Mouse (Mus musculus): ENCODE data around the gene Rhbdf1. TPM values are rescaled to one million over a fixed set of nuclear protein-coding genes. Genes with fewer than 3 reads are reported as not detected.

The Rhbdf1 gene
- total and polyA plus RNA-seq, 3 experiments, result 2.9 to 14.3 TPM; not detected in 1

- TF ChIP-seq RAD21 (IDR thresholded peaks at IDR 0.05; ENCODE audit: low read depth, low read length) (no peak), TBP (IDR thresholded peaks at IDR 0.05; ENCODE audit: low read depth, low read length) (no peak), BHLHE40 (IDR thresholded peaks at IDR 0.05; ENCODE audit: borderline replicate concordance, low read depth, low read length) (no peak), MYC (IDR thresholded peaks at IDR 0.05; ENCODE audit: low read depth, low read length) (no peak), MAFK (IDR thresholded peaks at IDR 0.05; ENCODE audit: borderline replicate concordance, low read depth, low read length) (no peak), RCOR1 (IDR thresholded peaks at IDR 0.05; ENCODE audit: low read depth, low read length) (no peak), USF1 (IDR thresholded peaks at IDR 0.05; ENCODE audit: low read depth, low read length) (no peak), ELF1 (IDR thresholded peaks at IDR 0.05; ENCODE audit: low read depth, low read length) (no peak), CTCF (IDR thresholded peaks at IDR 0.05 in 2 of 3, conservative IDR thresholded peaks at IDR 0.05 in 1 of 3; ENCODE audit: control insufficient read depth in 1 of 3, insufficient read depth in 1 of 3, low read depth in 2 of 3, low read length in 3 of 3, poor library complexity in 1 of 3, severe bottlenecking in 1 of 3) (no peak), POLR2A (IDR thresholded peaks at IDR 0.05; ENCODE audit: control insufficient read depth in 1 of 2, insufficient read depth in 1 of 2, low read depth in 1 of 2, low read length in 2 of 2, poor library complexity in 1 of 2) (no peak), NELFE (IDR thresholded peaks at IDR 0.05; ENCODE audit: low read depth, low read length) (no peak), GATA1 (IDR thresholded peaks at IDR 0.05; ENCODE audit: low read depth, low read length) (no peak), ZKSCAN1 (IDR thresholded peaks at IDR 0.05; ENCODE audit: low read depth, low read length) (no peak), EP300 (IDR thresholded peaks at IDR 0.05; ENCODE audit: low read depth in 1 of 2, low read length in 2 of 2) (no peak), MEF2A (IDR thresholded peaks at IDR 0.05; ENCODE audit: extremely low read depth, insufficient replicate concordance, low read depth, low read length, poor library complexity, severe bottlenecking) (no peak), CHD2 (IDR thresholded peaks at IDR 0.05; ENCODE audit: low read length) (no peak), POLR2AphosphoS2 (IDR thresholded peaks at IDR 0.05; ENCODE audit: low read length) (no peak), POLR2AphosphoS5 (IDR thresholded peaks at IDR 0.05; ENCODE audit: borderline replicate concordance, low read depth, low read length) (no peak), SMC3 (IDR thresholded peaks at IDR 0.05; ENCODE audit: low read depth, low read length) (no peak), MYB (IDR thresholded peaks at IDR 0.05; ENCODE audit: low read depth, low read length) (no peak)
- Histone ChIP-seq H3K36me3 (ENCODE audit: control insufficient read depth in 1 of 2, insufficient read depth in 2 of 2, low read length in 2 of 2) (peaks cover 0 to 22% of the 10 kb centered on the region in 2 experiments; a peak in 3 of 4 replicates), H3K9ac (ENCODE audit: control insufficient read depth, low read depth, low read length, poor library complexity, severe bottlenecking) (no peak overlapping the region), H3K4me1 (ENCODE audit: control insufficient read depth in 1 of 2, insufficient read depth in 2 of 2, low read length in 2 of 2) (peaks cover 14 to 39% of the 10 kb centered on the region in 2 experiments), H3K27ac (ENCODE audit: control insufficient read depth, low read depth, low read length) (no peak overlapping the region), H3K9me3 (replicated peaks; ENCODE audit: insufficient read depth, low read length) (no peaks in the 10 kb centered on the region), H3K4me3 (ENCODE audit: control insufficient read depth in 1 of 2, insufficient read depth in 1 of 2, low read depth in 2 of 2, low read length in 2 of 2) (no peak overlapping the region), H3K79me2 (ENCODE audit: control insufficient read depth, insufficient read depth, low read length, poor library complexity) (peaks cover 9% of the 10 kb centered on the region), H3K27me3 (ENCODE audit: control insufficient read depth in 1 of 2, insufficient read depth in 2 of 2, low read length in 2 of 2) (peaks cover 0 to 1% of the 10 kb centered on the region in 2 experiments; a peak in 1 of 4 replicates)
- DNase-seq (ENCODE audit: low read depth, low spot score), result no peak
Observed at GRCm38 (mm10) chr11:32228292-32228845, 6.3 kb upstream of the Rhbdf1 start.

- Histone ChIP-seq H3K4me1 (ENCODE audit: control insufficient read depth in 1 of 2, insufficient read depth in 2 of 2, low read length in 2 of 2) (peaks cover 14 to 39% of the 10 kb centered on the region in 2 experiments), H3K79me2 (ENCODE audit: control insufficient read depth, insufficient read depth, low read length, poor library complexity) (peaks cover 9% of the 10 kb centered on the region), H3K27me3 (ENCODE audit: control insufficient read depth in 1 of 2, insufficient read depth in 2 of 2, low read length in 2 of 2) (peaks cover 1 to 3% of the 10 kb centered on the region in 2 experiments; a peak in 2 of 4 replicates), H3K9ac (ENCODE audit: control insufficient read depth, low read depth, low read length, poor library complexity, severe bottlenecking) (no peak overlapping the region), H3K27ac (ENCODE audit: control insufficient read depth, low read depth, low read length) (no peak overlapping the region), H3K4me3 (ENCODE audit: control insufficient read depth in 1 of 2, insufficient read depth in 1 of 2, low read depth in 2 of 2, low read length in 2 of 2) (no peak overlapping the region), H3K36me3 (ENCODE audit: control insufficient read depth in 1 of 2, insufficient read depth in 2 of 2, low read length in 2 of 2) (peaks cover 0 to 22% of the 10 kb centered on the region in 2 experiments; a peak in 2 of 4 replicates), H3K9me3 (replicated peaks; ENCODE audit: insufficient read depth, low read length) (no peaks in the 10 kb centered on the region)
- DNase-seq (ENCODE audit: low read depth, low spot score), result no peak
- TF ChIP-seq ZKSCAN1 (IDR thresholded peaks at IDR 0.05; ENCODE audit: low read depth, low read length), result no peak
- TF ChIP-seq MYC (IDR thresholded peaks at IDR 0.05; ENCODE audit: low read depth, low read length), result no peak
- TF ChIP-seq POLR2AphosphoS2 (IDR thresholded peaks at IDR 0.05; ENCODE audit: low read length), result no peak
- no peak for TF ChIP-seq MAX (IDR thresholded peaks at IDR 0.05; ENCODE audit: low read length)
- no peak for TF ChIP-seq MEF2A (IDR thresholded peaks at IDR 0.05; ENCODE audit: extremely low read depth, insufficient replicate concordance, low read depth, low read length, poor library complexity, severe bottlenecking)
- no peak for TF ChIP-seq MXI1 (IDR thresholded peaks at IDR 0.05; ENCODE audit: low read depth, low read length)
- TF ChIP-seq RCOR1 (IDR thresholded peaks at IDR 0.05; ENCODE audit: low read depth, low read length), result no peak
- no peak for TF ChIP-seq MYB (IDR thresholded peaks at IDR 0.05; ENCODE audit: low read depth, low read length)
- TF ChIP-seq TCF12 (IDR thresholded peaks at IDR 0.05; ENCODE audit: low read depth, low read length), result no peak
- no peak for TF ChIP-seq BHLHE40 (IDR thresholded peaks at IDR 0.05; ENCODE audit: borderline replicate concordance, low read depth, low read length)
- TF ChIP-seq USF2 (IDR thresholded peaks at IDR 0.05; ENCODE audit: borderline replicate concordance in 1 of 2, insufficient read depth in 1 of 2, low read depth in 1 of 2, low read length in 2 of 2), result no peak
- TF ChIP-seq GABPA (IDR thresholded peaks at IDR 0.05; ENCODE audit: low read depth, low read length), result no peak
- no peak for TF ChIP-seq MAZ (IDR thresholded peaks at IDR 0.05; ENCODE audit: low read depth, low read length)
- TF ChIP-seq ZNF384 (IDR thresholded peaks at IDR 0.05; ENCODE audit: low read depth, low read length), result no peak
- no peak for TF ChIP-seq USF1 (IDR thresholded peaks at IDR 0.05; ENCODE audit: low read depth, low read length)
- TF ChIP-seq SIN3A (IDR thresholded peaks at IDR 0.05; ENCODE audit: low read length), result no peak
Observed at GRCm38 (mm10) chr11:32227555-32227954, 5.5 kb upstream of the Rhbdf1 start.

Data from MEL (cell line).